Mouse (Mus musculus) MEL-GATA-1-ER (cell line): ENCODE results near the gene Scarb1.

ENCODE experiments used
- DNase-seq: peaks from one replicate; pipeline ENCODE4 v3.0.0-alpha.2; 2012; ENCODE audit warnings: low read depth; ENCODE audit errors: extremely low read depth

Gene Scarb1

DNA sequence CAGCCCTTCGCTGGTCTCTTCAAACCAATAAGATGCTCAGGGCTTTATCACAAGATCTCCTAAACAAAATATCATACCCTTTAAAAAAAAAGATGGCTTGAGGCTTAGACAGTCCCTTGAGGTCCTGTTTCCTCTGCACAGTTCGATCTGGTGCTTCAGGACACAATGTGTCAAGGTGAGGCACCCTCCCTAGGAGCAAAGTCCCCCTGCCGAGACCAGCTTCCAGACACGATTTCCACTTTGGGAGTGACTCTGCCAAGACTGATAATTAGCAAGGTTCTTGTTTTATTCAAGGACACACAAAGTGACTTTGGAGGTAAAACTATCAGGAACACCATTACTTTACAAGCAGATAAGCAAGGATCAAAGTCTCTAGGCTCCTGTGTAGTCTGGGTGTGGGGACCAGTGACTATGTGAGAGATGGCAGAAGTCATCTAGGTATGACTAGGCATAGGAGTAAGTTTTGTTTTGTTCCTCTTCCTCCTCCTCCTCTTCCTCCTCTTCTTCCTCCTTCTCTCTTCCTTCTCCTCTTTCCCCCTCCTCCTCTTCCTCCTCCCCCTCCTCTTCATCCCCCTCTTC is 24.0 kb upstream of the Scarb1 start:
- no peak for DNase-seq

DNA sequence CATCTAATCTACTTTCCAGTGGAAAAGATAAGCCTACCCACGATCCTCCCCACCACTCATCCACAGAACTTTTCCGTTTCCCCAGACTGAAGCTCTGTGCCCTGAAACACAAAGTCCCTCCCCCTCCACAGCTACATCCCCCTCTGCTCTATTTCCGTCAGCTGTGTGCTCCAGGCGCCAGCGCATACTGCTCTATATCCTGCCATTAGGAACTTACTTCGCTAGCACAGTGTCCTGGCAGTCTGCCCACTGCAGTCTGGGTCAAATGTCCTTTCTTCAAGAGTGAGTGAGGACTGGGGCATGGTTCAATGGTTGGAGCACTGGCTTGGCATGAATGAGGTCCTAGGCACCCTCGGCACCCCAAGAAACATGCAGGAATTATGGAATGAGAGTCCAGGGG is 23.0 kb upstream of the Scarb1 start:
- DNase-seq = no peak

DNA sequence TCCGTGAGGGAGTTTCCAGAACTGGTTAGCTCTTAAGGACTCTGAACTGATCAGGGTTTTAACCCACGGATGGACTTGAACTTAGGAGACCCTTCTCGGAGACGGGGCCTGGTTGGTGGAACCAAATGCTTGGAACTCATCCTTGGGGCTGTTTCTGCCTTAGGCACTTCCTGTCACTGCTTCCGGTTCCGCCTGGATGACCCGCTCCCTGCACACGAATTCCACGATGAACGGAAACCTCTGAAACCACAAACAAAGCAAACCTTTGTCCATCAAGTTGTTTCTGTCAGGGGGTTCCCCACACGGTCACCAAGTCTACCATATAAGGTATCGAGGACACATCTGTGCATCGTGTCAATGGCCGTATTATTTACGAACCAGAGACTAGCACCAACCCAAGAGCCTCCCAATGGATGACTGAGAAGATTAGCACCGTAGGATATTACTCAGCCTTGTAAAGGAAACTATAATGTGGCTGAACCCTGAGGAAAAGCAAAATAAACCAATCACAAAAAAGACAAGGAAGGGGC is 20.2 kb upstream of the Scarb1 start:
- no peak for DNase-seq

GRCm38 (mm10) chr5:125360566-125360965 is 19.7 kb upstream of the Scarb1 start:
- DNase-seq = no peak

GRCm38 (mm10) chr5:125358270-125358608 is 17.3 kb upstream of the Scarb1 start:
- peak; percentile 99 for DNase-seq

DNA sequence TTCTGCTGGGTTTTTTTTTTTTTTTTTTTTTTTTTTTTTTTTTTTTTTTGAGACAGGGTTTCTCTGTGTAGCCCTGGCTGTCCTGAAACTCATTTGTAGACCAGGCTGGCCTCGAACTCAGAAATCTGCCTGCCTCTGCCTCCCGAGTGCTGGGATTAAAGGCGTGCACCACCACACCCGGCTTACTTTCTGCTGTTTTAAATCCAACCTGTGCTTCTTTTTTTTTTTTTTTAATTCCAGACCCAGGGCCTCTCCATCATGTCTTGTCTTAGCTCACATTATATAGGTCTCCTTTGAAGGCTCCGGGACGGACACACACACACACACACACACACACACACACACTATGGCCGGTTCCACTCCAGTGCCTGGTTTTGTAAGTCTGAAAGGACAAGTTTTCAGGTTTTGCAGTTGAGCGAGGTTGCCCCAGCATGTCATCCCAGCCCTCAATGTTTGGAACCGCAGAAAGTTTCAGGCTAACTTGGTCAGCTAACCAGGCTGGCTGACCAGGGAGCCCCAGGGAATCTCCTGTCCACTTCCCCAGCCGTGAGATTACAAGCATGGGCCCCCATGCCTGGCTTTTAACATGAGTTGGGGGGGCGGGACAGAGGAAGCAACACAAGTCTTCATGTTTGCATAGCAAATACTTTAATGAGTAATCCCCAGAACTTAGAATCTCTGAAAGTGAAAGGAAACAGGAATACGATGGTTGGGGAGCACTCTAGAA is 16.8 kb upstream of the Scarb1 start:
- no peak for DNase-seq

- no peak for DNase-seq
These were observed 14.8 kb upstream of the Scarb1 start for GRCm38 (mm10) chr5:125355650-125356049.

GRCm38 (mm10) chr5:125354885-125355492 is 14.1 kb upstream of the Scarb1 start:
- DNase-seq = no peak

DNA sequence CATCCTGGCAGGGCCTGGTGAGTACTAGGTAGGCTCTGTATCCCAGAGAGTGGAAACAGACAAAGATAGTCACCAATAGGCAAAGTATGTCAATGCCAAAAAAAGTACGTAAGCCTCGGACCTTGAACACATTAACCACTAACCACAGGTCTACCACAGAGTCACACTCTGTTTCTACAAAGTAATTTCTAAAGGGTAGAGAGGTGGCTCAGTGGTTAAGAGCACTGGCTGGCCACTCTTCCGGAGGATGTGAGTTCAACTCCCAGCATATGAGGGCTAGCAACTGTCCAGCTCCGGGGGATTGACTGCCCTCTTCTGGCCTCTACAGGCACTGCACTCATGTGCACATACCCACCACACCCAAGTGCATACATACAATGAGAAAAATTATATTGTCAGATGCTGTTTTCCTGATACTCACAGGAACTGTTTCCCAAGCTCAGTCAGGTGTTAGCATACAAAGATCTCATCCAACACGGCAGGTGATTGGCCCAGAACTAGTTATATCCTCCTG is 11.9 kb upstream of the Scarb1 start:
- no peak for DNase-seq

DNA sequence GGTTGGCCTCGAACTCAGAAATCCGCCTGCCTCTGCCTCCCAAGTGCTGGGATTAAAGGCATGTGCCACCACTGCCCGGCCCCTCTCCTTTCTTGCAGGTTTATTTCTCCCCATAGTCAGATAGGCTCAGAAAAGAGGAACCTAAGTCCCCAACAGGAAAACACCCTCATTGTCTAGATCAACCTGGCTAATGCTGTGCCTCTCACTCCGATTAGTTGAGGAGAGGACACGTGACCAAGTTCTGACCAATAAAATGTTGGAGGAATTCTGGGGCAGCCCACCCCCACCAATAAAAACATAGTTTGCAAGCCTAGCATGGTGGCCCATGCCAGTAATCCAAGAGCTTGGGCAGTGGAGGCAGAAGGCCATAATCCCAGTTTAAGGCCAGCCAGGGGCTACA is 11.0 kb upstream of the Scarb1 start:
- DNase-seq = peak; percentile 96

GRCm38 (mm10) chr5:125351057-125351456 is 10.2 kb upstream of the Scarb1 start:
- no peak for DNase-seq

GRCm38 (mm10) chr5:125349391-125349790 is 8.5 kb upstream of the Scarb1 start:
- DNase-seq = no peak

- DNase-seq = peak; percentile 80
These were observed 7.6 kb upstream of the Scarb1 start for GRCm38 (mm10) chr5:125348487-125348886.

DNA sequence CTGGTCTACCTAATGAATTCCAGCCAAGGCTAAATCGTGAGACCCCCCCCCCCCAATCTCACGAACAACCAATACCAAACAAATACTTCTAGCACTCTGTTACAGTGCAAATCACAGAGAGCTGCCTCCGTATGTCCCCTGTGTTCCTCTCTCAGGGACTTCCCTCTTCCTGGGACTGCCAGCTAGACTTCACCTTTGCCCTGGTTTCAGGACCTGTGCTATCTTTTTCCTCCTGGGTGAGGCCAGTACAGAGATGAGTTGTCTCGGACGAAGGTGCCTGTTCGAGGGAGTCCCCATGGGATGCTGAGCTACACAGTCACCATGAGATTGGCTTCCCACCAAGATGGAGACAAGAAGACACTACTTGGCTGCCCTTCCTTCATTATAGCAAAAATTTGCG is 7.2 kb upstream of the Scarb1 start:
- no peak for DNase-seq

- DNase-seq = no peak
These were observed 3.4 kb upstream of the Scarb1 start for GRCm38 (mm10) chr5:125344296-125344695.

GRCm38 (mm10) chr5:125341459-125342090 is 681 bp upstream of the Scarb1 start:
- no peak for DNase-seq

DNA sequence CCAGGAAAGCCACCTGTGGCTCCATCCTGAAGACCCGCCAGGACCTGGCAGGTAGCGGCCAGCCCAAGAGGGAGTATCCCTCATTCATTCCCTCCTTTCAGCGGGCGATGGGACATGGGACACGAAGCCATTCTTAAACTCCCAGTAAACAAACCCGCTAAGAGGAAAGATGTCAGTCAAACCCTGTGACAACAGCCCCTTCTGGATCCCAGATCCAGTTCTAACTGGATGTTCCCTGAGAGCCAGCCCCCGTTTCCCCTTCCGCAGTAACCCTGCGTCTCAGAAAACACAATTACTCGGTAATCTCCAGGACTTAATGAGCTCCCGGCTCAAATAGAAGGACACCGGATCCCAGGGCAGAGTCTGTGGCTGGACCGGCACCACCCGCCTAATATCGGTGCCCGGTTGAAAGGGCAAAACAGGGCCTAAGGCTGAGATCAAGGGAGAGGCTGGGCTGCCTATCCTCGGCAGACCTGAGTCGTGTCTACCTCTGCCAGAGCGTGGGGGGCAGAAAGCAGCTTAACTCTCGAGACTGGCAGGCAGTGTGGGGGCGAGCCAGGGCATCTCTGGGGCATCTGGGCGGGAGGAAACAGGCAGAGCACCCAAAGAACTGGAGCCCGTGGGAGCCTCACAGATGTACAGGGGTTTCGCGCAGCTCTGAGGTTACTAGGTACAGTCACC is 903 bp downstream of the Scarb1 start:
- no peak for DNase-seq

- DNase-seq = peak; percentile 92
These were observed 1.7 kb downstream of the Scarb1 start for GRCm38 (mm10) chr5:125339108-125339751.

GRCm38 (mm10) chr5:125337526-125337925 is 3.4 kb downstream of the Scarb1 start:
- no peak for DNase-seq

DNA sequence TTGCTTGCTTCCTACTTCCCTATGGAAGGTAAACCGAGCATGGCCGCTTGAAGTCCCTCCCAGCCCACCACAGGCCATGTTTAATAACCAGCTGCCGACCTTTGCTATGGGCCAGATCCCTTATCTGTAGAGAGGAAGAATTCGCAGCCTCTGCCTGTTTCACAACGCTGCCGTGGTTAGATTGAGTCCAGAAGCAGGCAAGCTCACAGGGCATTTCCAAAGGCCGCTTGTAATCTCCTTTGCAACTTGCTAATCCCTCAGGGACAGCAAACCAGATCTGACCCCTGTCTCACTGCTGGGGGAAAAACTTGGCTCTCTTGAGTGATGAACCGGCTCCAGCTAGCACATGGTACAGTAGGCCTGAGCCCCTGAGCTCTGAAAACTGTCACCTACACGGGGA is 3.9 kb downstream of the Scarb1 start:
- DNase-seq = no peak

- DNase-seq = no peak
These were observed 7.9 kb downstream of the Scarb1 start for GRCm38 (mm10) chr5:125333009-125333408.
